Mouse (Mus musculus) layer of hippocampus, adult 8-10 months (tissue): Measurements from ENCODE around the gene Plcb4. TPM values are rescaled to one million over a fixed set of nuclear protein-coding genes. Genes with fewer than 3 reads are reported as not detected.

Source experiments
- DNase-seq, 2 experiments: peaks; one replicate each; pipeline ENCODE4 v3.0.0; 2022; ENCODE audit warnings: low spot score in 2 of 2
- total RNA-seq, 4 experiments: library from RNA; stranded (reverse); gene quantifications; 2 replicates each; pipeline ENCODE4 v1.2.4; 2022

Gene Plcb4
- total RNA-seq, 4 experiments from 2014 or later, result 18.2 to 34.6 (median 22.3) TPM

DNA sequence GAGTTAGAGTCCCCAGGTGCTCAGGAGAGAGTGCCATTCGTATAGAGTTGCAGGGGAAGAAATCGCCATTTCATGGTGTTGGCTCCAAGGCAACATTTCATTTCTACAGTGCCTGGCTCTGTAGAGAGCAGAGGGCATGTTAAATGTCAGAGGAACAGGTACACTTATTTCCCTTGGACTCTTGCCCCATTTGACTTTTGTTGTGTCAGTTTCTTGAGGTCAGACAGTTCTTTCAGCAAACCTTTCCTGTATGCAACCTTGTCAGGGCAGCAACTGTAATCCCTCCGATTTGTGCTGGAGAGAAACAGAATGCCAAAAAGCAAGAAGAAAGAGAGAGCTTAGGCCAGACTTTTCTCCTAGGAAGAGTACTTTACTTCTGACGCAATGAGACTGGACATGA, 189.4 kb downstream of the Plcb4 start:
- DNase-seq, result no peak

DNA sequence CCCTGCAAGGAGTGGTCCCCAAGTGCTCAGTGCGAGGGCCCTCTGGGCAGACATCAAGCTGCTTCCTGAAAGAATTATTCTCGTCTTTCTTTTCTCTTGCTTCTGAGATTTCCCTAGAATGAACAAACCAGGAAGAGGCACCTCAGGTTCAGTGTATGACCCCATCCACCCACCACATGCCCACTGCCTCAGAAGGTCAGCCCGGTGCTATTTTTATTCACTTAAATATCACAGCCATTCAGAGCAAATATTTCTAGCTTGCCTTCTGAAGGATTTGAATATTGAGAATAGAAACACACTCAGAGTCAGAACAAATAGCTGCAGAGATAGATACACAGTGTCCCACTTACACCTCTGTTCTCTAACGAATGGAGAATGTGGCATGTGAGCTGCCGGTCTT, 193.2 kb downstream of the Plcb4 start:
- no peak for DNase-seq

DNA sequence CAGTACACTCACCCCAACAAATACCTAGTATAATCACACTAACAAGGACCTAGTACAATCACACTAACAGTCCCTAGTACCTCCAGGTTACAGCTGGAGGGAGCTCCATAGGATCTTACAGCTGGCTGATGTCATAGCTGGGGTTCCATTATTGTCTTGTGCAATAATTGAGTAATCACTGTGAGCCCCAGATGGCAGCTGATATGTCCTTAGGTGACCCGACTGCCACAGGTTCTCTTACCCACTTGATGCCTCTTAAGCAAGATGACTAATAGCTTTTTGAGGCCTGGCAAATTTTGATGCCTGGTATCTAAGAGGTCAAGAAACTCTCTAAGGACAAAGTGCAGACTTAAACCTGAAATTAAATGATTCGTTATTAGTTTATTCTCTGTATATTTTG, 194.3 kb downstream of the Plcb4 start:
- no peak for DNase-seq

DNA sequence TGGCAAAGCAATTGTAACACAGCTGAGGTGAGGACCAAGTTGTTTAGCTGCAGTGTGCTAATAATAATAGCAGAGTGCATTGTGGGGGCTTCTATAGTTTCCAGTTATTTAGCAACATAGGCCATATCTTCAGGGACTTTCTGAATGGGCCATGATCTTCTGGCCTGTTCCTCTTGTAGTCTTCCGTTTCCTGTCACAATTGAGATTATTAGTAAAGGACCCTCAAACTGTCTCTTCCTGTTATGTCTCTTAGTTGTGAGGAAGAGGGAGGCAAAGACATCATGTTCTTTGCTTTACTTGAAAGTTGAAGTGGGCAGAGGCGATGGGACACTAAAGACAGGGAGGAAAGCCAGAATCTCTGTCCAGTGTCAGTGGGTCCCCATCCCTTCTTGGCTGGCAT, 195.2 kb downstream of the Plcb4 start:
- no peak for DNase-seq

DNA sequence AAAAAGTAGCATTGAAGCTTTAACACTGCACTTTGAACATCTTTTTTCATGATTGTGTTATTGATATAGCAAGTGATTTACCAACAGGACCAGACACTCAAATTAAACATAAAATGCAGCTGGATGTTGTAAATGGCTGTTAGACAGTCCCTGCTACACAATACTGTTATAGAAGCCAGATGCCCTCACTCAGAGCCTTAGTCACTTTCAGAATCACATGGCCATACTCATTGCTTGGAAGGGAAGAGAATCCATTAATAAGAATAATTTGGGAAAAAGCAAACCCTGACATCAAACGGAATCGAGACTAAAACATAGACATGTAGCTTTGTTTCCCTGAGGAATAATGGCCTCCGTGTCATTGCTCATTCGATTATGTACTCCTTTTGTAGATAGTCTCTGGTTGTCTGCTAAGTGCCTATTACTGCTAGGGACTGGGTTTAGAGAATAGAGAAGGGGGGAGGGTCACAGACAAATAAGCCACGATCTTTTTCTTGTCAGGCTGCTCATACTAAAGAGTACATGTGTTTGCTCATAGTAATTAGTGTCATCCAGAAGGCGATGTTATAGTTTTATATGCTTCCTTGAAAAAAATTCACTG, 197.2 kb downstream of the Plcb4 start:
- DNase-seq, result no peak

DNA sequence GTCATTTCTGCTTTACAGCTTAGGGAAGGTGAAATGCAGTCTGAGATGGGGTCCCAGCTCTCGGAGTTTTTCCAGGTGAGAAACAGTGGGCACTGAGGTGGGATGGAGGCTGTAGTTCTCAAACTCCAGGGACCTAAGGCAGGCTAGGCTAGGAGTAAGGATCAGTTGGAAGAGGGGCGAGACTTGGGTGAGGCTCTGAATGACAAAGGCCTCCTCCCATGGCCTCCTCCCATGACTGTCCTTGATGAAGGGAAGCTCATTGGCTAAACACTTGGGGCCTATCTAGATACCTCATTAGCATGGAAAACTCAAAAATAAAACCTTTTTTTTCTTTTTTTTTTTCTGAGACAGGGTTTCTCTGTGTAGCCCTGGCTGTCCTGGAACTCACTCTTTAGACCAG, 198.0 kb downstream of the Plcb4 start:
- DNase-seq, result no peak

DNA sequence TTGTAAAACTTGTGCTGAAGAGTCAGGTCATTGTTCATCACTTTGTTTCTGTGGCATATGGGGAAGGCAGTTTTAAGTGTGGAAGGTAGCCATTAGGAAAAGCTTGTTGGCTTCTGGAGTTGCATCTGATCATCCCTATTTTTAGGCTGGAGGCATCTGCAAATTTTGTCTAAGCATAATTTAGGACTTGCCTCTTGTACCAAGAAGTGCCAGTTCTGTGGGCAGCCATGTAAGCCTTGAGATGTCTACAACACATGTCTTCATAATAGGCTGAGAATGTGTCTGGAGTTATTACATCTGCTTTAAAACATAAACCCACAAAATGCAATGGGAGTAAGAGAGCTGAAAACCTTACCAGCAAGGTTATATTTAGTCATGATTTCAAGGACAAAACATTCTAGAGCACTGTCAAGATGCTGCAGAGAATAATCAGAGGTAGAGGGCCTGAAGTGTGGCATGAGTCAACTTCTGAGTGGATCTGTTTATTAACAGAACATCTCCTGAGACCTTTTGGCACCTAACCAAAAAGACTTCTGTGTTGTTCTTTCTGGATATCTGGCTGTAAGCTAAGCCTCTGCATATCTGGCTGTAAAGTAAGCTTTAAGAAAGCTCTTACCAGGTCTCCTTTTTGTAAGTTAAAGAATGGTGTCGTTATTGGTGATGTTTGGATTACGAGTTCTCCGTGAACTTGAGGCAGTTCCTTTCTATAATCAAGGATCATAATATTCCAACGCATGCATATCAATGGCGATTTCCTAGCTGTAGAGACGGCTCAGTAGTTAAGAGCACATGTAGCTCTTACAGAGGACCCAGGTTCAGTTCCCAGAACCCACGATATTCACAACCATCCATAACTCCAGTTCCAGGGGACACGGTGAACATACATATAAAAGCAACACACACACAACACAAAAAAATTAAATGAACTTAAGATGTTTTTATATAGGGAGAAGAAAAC, 203.0 kb downstream of the Plcb4 start:
- no peak for DNase-seq

DNA sequence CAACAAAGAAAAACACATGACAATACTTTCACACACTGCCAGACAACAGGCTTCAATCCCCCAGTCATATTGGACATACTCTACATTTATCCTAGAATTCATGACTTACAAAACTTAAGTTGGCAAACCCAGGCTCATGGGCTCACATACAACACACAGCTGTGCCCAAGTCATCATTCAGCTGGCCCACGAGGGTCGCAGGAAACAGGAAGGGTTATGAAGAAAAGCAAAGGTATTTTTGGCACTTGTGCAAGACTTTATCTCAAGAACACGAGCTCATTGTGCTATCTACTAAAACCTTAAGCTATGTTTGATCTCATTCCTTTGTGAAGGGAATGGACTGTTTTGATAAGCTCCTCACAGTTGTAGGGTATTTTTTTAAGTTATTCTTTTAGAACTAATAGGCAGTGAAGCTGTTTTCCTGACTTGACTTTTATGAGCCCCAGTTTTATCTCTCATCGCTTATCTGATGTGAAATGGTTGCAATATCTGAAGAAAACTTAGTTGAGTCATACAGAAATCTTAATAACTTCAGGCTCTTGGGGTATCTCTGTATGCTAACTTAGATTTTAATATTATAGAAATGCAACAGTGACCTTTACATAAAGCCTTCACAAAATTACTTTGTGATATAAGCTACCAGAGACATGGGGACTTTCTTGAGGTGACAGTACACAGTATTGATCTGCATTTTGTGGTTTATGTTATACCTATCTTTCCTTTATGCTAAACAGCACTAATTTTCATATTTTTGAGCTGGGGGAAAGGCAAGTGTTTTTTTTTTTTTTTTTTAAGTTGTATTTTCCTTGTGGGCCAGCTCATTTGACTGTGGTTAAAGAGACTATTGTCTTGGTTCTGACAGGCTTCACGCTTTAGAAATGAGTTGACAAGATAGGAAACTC, 203.9 kb downstream of the Plcb4 start:
- no peak for DNase-seq

DNA sequence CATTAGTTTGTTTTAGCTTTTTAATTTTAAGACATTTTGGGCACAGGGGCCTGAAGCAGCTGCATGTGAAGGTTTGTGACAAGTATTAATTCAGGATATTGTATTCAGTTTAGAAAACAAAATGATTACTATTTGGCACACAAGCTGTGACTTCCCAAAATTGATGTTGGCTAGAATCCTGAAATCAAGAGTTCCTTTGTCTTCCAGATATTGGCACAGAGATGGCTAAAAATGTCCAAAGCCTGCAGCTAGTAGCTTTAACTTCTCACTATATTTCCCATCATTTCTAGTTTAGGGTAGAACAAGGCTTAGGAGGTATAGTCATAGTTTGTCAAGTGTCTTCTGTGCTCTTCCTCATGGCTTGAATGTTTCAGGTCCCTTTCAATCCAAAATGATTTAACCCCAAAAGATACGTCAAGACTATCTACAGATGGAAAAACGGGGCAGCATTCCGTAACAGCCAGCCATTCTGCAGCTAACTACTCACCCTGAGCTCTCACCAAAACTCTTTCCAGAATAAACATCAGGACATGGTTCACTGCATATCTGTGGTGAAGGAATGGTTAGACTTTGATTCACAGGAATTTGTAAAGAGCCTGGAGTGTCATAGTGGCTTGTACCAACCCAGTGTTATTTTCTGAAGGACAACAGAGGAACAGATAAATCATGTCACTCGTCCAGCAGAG, 204.7 kb downstream of the Plcb4 start:
- DNase-seq, result no peak

DNA sequence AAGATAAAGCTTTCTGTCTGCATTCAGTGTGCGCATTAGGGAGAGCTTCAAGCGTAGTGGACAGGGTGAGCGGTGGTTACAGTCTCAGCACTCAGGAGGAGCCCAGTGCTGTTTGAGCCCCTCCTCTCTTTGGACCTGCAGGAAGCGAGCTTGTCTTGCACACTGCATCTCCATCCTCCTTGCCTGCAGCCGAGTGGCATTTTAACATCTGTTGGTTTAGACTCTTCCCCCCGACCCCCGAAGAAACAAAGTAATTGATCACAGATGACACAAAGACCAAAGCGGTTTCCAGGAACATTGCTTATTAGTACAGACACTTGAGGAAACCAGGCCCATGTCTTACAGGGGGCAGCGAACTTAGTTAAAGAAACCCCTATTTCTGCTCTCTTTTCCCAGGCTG, 207.6 kb downstream of the Plcb4 start:
- no peak for DNase-seq

DNA sequence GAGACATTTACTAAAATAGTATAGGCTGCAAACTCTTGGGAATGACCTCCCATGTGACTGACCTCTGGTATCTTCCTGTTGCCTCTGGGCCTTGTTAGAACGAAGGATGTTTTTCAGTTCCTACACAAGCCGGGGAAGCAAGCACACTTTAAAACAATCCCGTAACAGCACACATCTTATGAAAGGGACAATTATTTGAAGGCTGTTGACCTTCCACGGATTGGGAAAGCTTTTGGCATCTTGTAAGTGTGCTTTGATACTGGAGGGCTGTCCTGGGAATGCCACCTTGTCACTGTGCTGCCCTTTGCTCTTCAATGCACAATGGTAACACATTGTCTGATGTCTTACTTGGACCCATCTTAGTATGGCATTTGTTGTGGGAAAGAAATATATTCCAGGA, 208.0 kb downstream of the Plcb4 start:
- DNase-seq, result no peak

DNA sequence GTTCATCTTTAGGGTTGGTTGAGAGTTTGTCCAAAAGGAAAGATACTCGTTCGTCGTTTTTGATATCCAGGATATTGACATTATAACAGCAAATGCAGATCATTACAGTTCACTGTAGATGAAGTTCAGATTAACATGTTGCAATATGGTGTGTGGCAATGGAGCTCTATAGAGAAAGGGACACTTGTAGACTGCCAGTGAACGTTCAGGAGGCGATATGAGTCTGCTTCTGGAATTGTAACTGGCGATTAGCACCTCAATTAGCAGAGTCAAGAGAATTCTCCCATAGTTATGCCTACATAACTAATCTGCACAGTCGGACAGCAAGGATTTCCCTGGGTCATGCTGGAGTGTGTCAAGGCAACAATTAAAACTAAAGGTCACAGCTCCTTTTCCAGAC, 210.8 kb downstream of the Plcb4 start:
- DNase-seq, result no peak

DNA sequence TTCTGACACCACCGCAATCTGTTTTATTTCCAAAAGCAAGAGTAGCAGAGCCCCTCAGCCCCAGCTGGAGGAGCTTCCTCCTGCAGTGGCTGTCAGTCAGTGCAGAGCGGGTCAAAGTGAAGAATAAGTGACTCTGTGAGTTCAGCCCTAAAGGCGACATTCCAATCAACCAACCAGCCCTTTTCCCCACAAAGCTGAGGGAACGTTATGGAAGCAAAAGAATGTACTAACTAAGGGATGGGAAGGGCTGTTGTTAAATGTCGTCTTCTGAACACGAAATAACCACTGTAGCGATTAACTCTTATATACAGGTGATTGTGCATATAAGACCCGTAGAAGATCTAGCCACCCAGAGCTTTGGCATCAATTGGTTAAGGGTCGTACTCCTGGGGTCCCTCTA, 214.3 kb downstream of the Plcb4 start:
- no peak for DNase-seq

DNA sequence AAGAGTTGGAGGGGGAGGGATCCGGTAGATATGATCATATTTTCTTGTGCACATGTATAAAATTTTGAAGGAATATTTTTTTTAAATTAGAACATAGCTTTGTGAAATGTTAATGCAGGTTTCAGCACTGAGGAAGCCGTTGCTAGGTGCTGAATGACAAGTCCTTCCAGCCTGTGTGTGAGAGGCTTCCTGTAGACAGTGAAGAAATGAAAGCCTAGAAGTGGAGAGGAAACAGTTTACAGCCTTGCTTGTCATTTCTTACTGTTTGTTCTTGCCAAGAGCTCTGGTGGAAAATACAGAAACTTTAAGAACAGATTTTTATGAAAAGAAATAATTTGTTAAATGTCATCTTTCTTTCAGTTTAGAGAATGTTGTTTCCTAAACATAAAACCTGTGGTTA, 214.9 kb downstream of the Plcb4 start:
- no peak for DNase-seq

DNA sequence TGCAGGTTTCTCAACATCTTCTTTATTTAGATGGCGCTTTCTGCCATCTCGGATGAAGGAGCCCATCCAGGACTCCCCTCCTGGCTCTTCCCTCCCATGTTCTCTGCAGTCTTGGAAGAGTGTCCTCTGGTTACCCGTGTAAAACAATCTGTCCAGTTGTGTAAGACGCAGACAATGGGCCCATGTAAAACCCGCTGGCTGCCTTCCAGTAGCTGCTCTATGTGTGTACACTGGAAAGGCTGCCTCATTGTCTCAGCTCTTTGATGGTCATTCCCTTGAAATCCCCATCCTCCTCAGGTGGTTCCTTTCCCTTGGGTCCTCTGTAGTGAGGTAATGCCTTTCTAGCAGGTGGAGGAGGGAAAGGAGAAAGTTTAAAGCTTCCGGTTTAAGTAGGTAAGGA, 216.7 kb downstream of the Plcb4 start:
- DNase-seq, result peak; percentile 65 to 67

DNA sequence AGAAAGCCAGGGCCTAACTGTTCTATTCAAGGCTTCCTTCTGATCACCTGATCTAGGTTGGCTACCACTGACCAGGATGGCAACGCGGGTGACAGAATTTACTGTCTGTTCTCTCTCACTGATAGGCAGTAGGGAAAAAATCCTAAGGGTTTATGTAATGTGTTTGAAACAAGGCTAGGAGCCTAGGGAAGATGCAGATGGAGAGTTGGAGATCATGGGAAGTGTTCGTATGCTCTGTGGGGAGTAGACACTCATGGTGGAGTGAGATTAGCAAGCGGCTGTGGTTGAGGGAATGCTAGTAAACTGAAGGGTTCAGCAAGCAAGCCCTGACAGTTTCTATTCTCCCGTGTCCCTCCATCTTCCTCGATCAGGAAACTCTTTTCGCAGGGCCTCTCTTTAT, 220.5 kb downstream of the Plcb4 start:
- no peak for DNase-seq

DNA sequence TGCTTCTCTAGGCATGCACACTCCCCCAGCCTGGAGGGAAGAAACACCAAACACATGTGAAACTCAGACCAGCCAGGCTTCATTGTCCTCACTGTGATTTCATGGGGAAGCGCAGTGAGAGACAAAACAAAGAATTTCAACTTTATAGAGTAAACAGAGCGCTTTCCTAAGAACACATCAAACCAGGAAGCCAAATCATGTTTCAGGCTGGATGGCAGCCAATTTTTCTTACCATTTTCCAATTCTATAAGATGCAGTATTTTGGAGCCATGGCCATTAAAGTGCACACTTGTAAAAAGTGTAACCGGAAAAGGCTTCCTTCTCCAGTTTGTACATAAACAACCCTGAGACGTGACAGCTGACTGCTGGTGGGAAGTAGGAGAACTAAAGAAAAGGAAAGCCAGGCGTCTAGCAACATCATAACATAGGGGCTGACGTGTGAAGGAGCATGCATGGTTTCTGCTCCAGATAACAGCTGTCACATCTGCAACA, 221.5 kb downstream of the Plcb4 start:
- DNase-seq, result no peak

DNA sequence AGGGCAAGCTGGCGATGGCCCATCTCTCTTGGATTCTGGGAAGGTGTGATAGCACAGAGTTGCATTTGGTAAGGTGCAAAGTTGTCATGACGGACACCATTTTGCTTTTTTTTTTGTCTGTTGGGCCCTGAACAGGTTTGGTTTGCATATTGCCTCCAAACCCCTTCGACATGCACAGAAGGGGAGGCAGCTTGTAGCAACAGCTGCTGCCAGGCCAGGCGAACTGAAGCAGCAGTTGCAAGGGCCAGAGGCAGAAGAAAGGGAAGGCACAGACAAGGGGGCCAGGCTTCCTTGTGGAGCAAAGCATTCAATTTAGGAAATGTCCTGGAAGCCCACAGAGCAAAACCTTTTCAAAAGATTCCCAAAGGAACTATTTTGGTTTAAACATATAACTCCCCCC, 224.5 kb downstream of the Plcb4 start:
- no peak for DNase-seq

DNA sequence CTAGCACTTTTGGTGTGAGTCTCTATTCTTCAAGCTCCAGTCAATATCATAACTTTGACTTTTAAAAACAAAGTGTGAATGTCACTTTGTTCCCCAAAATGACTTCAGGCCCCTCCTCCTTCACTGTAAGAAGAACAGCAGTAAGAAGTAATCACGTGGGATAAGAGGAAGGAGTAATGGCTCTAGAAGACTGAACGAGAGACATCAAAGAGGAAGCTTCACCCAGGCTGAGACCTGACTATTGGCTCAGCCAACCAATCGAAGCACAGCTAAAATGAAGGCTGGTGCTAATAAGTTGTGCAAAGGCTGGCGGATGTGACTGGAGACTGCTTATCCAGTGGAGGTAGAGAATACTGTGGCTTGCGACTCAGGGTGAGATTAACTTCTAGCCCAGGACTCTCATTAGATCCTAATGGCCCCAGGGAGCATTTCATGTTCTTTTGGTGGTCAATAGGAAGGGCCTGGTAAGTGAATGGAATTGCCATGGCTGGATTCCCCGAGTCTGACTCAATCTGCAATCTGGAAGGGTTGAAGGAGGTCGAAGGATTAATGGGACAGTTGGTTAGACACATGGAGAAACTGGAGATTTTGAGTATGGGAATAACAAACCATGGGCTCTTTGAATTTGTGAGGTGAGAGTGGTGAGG, 225.8 kb downstream of the Plcb4 start:
- no peak for DNase-seq

DNA sequence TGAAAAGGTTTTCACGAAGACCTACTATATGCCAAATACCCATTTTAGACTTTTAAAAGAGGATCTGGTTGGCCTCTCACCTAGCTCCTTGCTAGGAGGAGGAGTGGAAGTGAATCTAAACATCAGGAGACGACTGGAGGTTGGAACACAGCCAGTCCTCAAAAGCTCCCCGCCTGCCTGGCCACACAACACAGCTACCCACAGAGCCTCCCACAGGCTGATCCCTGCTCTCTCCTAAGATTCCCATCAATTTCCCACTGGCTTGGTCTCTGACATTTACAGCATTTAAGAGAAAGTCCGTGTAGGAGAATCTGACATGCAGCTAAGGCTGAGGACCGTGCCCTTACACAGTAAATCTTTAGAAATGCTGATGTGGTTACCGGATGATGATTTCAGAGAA, 226.8 kb downstream of the Plcb4 start:
- DNase-seq, result no peak
